Mouse (Mus musculus): ENCODE data around the gene Cldn4.

- no peak for TF ChIP-seq CTCF (IDR thresholded peaks at IDR 0.05; ENCODE audit: insufficient read depth, low read length)
- TF ChIP-seq POLR2A (IDR thresholded peaks at IDR 0.05; ENCODE audit: borderline replicate concordance, extremely low read depth, low read depth, low read length) = no peak
Observed at GRCm38 (mm10) chr5:134941472-134942209, 5.1 kb downstream of the Cldn4 start.
